Mouse (Mus musculus): ENCODE data around the gene BC048507. TPM values are rescaled to one million over a fixed set of nuclear protein-coding genes. Genes with fewer than 3 reads are reported as not detected.
"Not testable (repeated sequence)": the region's sequence is repeated elsewhere in the genome, so short reads cannot be mapped to it uniquely, and the experiment has no call there.

Gene BC048507
- total RNA-seq (2014; rRNA removed; ENCODE audit: low replicate concordance) (not detected in 2 replicates), polyA plus RNA-seq (2015; fragmentation: Nextera tagmentation; extraction: Ambion mirVana) (not detected in 2 replicates)

DNA sequence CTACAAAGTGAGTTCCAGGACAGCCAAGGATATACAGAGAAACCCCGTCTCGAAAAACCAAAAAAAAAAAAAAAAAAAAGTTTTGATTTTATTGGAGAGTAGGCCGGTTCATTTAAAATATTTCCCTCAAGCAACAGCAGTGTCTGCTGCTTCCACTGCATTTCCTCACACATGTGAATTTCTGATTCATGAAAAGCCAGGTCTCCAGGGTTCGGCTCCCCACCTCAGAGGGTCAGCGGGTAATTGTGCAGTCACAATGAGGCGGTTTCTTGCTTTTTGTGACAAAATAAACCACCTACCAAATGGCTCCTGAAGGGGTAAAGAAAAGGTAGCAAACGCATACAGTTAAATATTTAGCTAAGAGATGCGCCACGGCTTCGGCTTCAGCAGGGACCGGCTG, at the start of gene BC048507:
Gene BC048507, plus strand, starts transcription at position 301 of the 400 bp plus-strand sequence.
- Histone ChIP-seq H3K36me3 (replicated peaks; ENCODE audit: control insufficient read depth, insufficient read depth, low read length) (no peaks in the 10 kb centered on the region), H3K4me2 (ENCODE audit: low read depth, low read length) (no peak within 1 kb of the TSS), H3K27ac (ENCODE audit: low read depth) (no peak within 1 kb of the TSS), H3K27me3 (ENCODE audit: control insufficient read depth, insufficient read depth, low read length) (no peaks in the 10 kb centered on the region), H3K9me3 (replicated peaks; ENCODE audit: control insufficient read depth, low read length) (no peaks in the 10 kb centered on the region), H3K9ac (replicated peaks; ENCODE audit: low read depth, low read length) (no peak within 1 kb of the TSS), H3K4me1 (ENCODE audit: control insufficient read depth, insufficient read depth) (no peaks in the 10 kb centered on the region), H3K4me3 (ENCODE audit: low read depth, low read length) (no peak within 1 kb of the TSS)
- ATAC-seq (ENCODE audit: insufficient read depth, low read depth) (no peak), DNase-seq (ENCODE audit: low spot score) (no peak)
- no peak for TF ChIP-seq EP300 (IDR thresholded peaks at IDR 0.05; ENCODE audit: low read depth)
- no peak for TF ChIP-seq CTCF (IDR thresholded peaks at IDR 0.05; ENCODE audit: low read depth)
- WGBS, result 71% methylated on average over 11 of the region's 11 CpGs

DNA sequence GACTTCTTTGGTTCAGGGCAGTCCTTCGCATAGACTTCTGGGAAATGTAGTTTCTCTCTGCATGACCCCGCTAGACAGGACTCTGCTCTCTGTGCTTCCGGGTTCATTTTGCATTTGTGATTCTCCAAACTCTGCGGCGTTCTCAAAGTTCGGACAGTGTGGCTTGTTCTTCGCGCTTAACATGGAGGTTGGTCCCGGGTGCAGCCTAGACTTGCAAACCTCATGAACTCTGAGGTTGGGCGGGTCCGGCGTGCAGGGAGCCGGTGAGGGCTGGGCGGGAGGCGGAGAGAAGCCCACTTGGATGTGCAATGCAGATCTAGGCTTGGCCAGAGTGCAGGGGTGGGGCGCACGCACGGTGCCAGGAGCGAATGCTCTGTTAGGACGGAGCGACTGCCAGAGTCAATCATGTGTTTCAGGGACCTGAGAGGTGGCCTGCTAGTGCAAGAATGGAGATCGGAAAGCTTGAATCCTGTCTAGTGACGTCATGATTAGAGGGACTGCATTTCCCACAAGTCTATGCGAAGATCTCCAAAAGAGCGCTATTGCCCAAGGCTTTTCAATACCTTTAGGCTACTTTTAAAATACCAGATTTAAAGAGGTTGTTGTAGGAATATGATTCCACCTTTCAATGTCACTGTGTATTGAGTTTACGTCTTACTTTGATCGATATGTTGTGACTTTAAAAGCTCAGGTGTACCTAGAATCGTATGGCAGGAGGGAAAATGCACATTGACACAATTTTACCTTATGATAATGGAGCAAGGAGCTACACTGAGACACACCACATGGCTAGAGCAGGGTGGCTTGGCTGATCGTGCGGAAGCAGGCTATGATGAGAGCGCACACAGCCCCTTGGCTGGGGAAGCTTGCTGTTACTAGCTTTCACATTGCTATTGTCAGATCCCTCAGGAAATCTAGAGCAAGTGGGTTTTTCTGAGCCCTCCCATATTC, 49.1 kb upstream of the BC048507 start, which contains the start of gene Zfp273:
Gene Zfp273, plus strand, starts transcription at position 31 of the 951 bp plus-strand sequence.
- Histone ChIP-seq H3K4me3 (ENCODE audit: low read depth, low read length) (peak within 1 kb of the TSS; percentile 93), H3K36me3 (replicated peaks; ENCODE audit: control insufficient read depth, insufficient read depth, low read length) (no peaks in the 10 kb centered on the region), H3K27me3 (ENCODE audit: control insufficient read depth, insufficient read depth, low read length) (no peaks in the 10 kb centered on the region), H3K9ac (replicated peaks; ENCODE audit: low read depth, low read length) (peak within 1 kb of the TSS; percentile 74), H3K27ac (ENCODE audit: low read depth) (peak within 1 kb of the TSS; percentile 93), H3K4me2 (ENCODE audit: low read depth, low read length) (peak within 1 kb of the TSS; percentile 73), H3K4me1 (ENCODE audit: control insufficient read depth, insufficient read depth) (no peaks in the 10 kb centered on the region), H3K9me3 (replicated peaks; ENCODE audit: control insufficient read depth, low read length) (0 out of 2 replicates have a peak, but pooled peaks cover 4% of the 10 kb centered on the region)
- peak; percentile 97 for ATAC-seq (ENCODE audit: insufficient read depth, low read depth)
- peak; percentile 92 for DNase-seq (ENCODE audit: low spot score)
- TF ChIP-seq EP300 (IDR thresholded peaks at IDR 0.05; ENCODE audit: low read depth) (no peak), CTCF (IDR thresholded peaks at IDR 0.05; ENCODE audit: low read depth) (no peak)
- WGBS, result 3% methylated on average over 31 of the region's 31 CpGs

DNA sequence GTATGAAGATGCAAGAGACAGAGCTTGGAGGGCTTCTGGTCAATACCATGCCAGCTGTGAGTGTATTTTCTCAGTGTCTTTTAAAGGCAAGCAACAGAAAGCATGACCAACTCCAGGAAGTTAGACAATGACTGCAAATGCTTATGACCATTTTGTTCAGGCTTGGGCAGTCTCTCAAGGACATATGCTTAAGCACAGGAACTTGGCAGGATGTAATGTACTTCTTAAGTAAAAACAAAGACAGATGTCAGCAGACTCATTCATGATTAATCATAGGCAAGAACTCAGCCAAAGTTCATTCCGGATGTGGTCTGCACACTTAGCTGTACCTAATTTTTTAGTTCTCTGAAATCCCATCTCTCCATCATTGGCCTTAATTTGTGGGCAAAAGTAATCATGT, 44.5 kb upstream of the BC048507 start:
- 0 out of 2 replicates have a peak, but pooled peaks cover 4% of the 10 kb centered on the region for H3K9me3 ChIP-seq (replicated peaks; ENCODE audit: control insufficient read depth, low read length)
- H3K27me3 ChIP-seq (ENCODE audit: control insufficient read depth, insufficient read depth, low read length), result no peaks in the 10 kb centered on the region
- ATAC-seq (ENCODE audit: insufficient read depth, low read depth) (no peak), DNase-seq (ENCODE audit: low spot score) (peak; percentile 10)
- H3K4me3 ChIP-seq (ENCODE audit: low read depth, low read length), result no peak overlapping the region
- H3K4me2 ChIP-seq (ENCODE audit: low read depth, low read length), result no peak overlapping the region
- H3K27ac ChIP-seq (ENCODE audit: low read depth), result no peak overlapping the region
- WGBS, result 45% methylated on average over 1 of the region's 1 CpGs
- no peak overlapping the region for H3K9ac ChIP-seq (replicated peaks; ENCODE audit: low read depth, low read length)
- H3K36me3 ChIP-seq (replicated peaks; ENCODE audit: control insufficient read depth, insufficient read depth, low read length), result peaks cover 8% of the 10 kb centered on the region
- H3K4me1 ChIP-seq (ENCODE audit: control insufficient read depth, insufficient read depth), result no peaks in the 10 kb centered on the region
- TF ChIP-seq CTCF (IDR thresholded peaks at IDR 0.05; ENCODE audit: low read depth) (no peak), EP300 (IDR thresholded peaks at IDR 0.05; ENCODE audit: low read depth) (no peak)

DNA sequence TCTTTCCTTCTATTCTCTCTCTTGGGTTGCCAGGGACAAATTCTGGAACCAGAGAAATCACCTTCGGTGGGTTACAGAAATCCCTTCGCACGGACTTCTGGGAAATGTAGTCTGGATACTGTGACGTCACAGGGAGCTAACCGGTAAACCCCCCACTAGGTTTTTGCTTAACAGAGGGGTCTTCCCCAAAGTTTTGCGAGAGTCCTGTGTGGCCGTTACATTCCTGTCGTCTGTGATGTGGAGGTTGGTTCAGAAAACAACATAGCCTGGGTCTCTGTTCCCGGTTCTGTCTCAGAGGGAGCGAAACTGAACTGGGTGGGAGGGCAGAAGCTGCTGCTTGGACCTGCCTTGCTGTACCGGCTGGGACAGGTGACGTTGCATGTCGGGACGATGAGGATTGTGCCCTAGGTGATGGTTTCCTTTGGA, 32.2 kb upstream of the BC048507 start, which contains the start of gene Gm10037:
Gene Gm10037, plus strand, starts transcription at position 196 of the 426 bp plus-strand sequence.
- DNase-seq (ENCODE audit: low spot score), result peak; percentile 78
- Histone ChIP-seq H3K27ac (ENCODE audit: low read depth) (no peak within 1 kb of the TSS), H3K9ac (replicated peaks; ENCODE audit: low read depth, low read length) (peak within 1 kb of the TSS; percentile 56), H3K36me3 (replicated peaks; ENCODE audit: control insufficient read depth, insufficient read depth, low read length) (peaks cover 6% of the 10 kb centered on the region; the same call in 1 of the 2 replicates), H3K4me3 (ENCODE audit: low read depth, low read length) (peak within 1 kb of the TSS; percentile 74), H3K4me1 (ENCODE audit: control insufficient read depth, insufficient read depth) (no peaks in the 10 kb centered on the region), H3K27me3 (ENCODE audit: control insufficient read depth, insufficient read depth, low read length) (no peaks in the 10 kb centered on the region), H3K4me2 (ENCODE audit: low read depth, low read length) (peak within 1 kb of the TSS; percentile 81), H3K9me3 (replicated peaks; ENCODE audit: control insufficient read depth, low read length) (peaks cover 11% of the 10 kb centered on the region; the same call in 1 of the 2 replicates)
- ATAC-seq (ENCODE audit: insufficient read depth, low read depth), result peak; percentile 68
- 5% methylated on average over 14 of the region's 14 CpGs for WGBS
- TF ChIP-seq CTCF (IDR thresholded peaks at IDR 0.05; ENCODE audit: low read depth) (no peak), EP300 (IDR thresholded peaks at IDR 0.05; ENCODE audit: low read depth) (no peak)

DNA sequence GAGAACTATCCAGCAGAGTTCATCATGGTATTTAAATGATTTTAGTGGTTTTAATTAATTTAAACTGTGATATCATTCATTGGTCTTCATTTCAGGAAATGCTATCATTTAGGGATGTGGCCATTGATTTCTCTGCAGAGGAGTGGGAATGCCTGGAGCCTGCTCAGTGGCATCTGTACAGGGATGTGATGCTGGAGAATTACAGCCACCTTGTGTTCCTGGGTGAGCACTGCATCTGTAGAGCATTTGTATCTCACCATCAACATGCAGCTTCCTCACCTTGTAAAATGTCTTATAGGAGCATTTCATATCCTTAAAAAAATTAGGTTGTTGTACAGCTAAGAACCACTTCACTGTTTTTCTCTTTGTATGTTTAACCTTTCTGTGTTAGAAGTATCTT, 30.0 kb upstream of the BC048507 start:
- not testable (repeated sequence) for H3K4me1 ChIP-seq (ENCODE audit: control insufficient read depth, insufficient read depth); ATAC-seq (ENCODE audit: insufficient read depth, low read depth); H3K4me3 ChIP-seq (ENCODE audit: low read depth, low read length); H3K36me3 ChIP-seq (replicated peaks; ENCODE audit: control insufficient read depth, insufficient read depth, low read length); H3K27ac ChIP-seq (ENCODE audit: low read depth); DNase-seq (ENCODE audit: low spot score); H3K27me3 ChIP-seq (ENCODE audit: control insufficient read depth, insufficient read depth, low read length); H3K9ac ChIP-seq (replicated peaks; ENCODE audit: low read depth, low read length); H3K4me2 ChIP-seq (ENCODE audit: low read depth, low read length); H3K9me3 ChIP-seq (replicated peaks; ENCODE audit: control insufficient read depth, low read length)
- peak; percentile 26 for TF ChIP-seq CTCF (IDR thresholded peaks at IDR 0.05; ENCODE audit: low read depth)

Data from heart, postnatal 0 days (tissue).